Mouse (Mus musculus) granulocyte monocyte progenitor cell, adult 5-6 weeks (primary cell): Measurements from ENCODE around the gene Srpr. TPM values are rescaled to one million over a fixed set of nuclear protein-coding genes. Genes with fewer than 3 reads are reported as not detected.

Experiments used
- ATAC-seq: replicated peaks from 2 replicates; pipeline ENCODE4 v1.8.0; 2016; ENCODE audit warnings: mild to moderate bottlenecking, moderate TSS enrichment, inconsistent platforms; ENCODE audit not compliant: poor library complexity, severe bottlenecking
- total RNA-seq, 2 experiments: library from RNA; stranded (forward) in 1 of 2; stranded (reverse) in 1 of 2; fragments of 200-712, 200-1000 nt in 1 of 2; fragments of >200 nt in 1 of 2; fragmentation: Nextera tagmentation in 1 of 2; gene quantifications; 2 replicates each; pipeline ENCODE4 v1.2.3; 2014 to 2017

The Srpr gene
- total RNA-seq (2014; fragmentation: Nextera tagmentation), result 71.1 and 86.8 TPM in 2 replicates
- total RNA-seq (2017), result 75.6 and 85.4 TPM in 2 replicates

DNA sequence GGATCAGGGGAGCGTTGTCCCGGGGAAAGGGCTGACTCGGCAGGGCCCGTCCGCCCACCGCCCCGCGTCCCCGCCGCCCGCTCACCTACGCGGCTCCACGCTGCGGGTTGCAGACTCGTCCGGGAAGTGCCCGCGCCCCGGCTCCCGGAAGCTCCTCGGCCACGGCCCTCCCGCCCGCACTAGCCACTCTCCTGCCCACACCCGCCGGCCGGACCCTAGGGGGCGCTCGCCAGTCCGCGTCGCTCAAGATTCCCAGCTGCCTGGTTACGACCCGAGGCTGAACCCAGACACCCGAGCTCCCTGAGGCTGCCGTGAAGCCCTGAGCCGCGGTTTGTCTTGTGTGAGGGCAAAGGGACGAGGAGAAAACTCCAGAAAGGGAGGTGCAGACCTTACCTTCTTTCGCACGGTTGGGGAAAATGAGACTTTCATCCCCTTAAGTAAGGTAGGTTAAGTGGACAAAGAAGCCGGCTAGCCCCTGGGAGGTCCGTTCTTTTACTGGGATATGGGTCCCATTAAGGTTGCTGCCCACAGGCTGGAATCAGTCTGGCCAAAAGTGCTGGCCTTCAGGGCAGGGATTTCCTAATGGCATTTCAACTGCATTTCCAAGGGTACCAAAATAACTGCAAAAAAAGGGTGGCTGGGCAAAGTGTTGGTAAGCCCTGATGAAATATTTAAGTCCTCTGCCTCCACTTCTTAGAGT, at the start of gene Srpr, which contains the start of gene Tirap:
TSS of gene Srpr (plus strand) at position 404 of the 700 bp plus-strand sequence.
TSS of gene Tirap (minus strand) at position 520 of the 700 bp plus-strand sequence.
- ATAC-seq, result peak; percentile 97

GRCm38 (mm10) chr9:35152923-35153322, 47.1 kb upstream of the Srpr start:
- ATAC-seq, result no peak

- no peak for ATAC-seq
Measured at GRCm38 (mm10) chr9:35156002-35156710, 43.8 kb upstream of the Srpr start.

GRCm38 (mm10) chr9:35156862-35157261, 43.1 kb upstream of the Srpr start:
- no peak for ATAC-seq

GRCm38 (mm10) chr9:35158477-35158876, 41.5 kb upstream of the Srpr start:
- ATAC-seq, result no peak

DNA sequence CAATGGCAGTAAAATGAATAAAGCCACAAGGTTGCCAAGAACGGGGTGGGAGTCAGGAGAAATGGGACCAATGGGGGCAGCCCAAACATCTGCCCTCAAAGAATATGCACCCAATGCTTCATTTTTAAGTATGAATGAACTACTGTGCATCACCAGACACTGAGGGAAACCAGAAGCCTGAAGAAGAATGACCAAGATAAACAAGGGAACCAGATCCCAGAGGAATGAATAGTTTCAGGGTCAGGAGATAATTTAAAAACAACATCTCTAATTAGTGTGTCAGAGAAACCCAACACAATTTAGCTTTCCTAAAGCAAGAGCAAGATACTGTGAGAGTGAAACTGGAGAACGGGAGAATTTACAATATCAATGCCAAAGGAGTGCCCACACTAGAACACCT, 39.3 kb upstream of the Srpr start:
- no peak for ATAC-seq

- ATAC-seq, result no peak
Measured at GRCm38 (mm10) chr9:35161721-35162120, 38.3 kb upstream of the Srpr start.

- ATAC-seq, result no peak
Measured at GRCm38 (mm10) chr9:35163011-35163690, 36.8 kb upstream of the Srpr start.

- ATAC-seq, result no peak
Measured at GRCm38 (mm10) chr9:35164142-35164874, 35.7 kb upstream of the Srpr start.

GRCm38 (mm10) chr9:35166144-35166797, 33.7 kb upstream of the Srpr start:
- ATAC-seq, result peak; percentile 90

GRCm38 (mm10) chr9:35166798-35167635, 33.0 kb upstream of the Srpr start:
- no peak for ATAC-seq

DNA sequence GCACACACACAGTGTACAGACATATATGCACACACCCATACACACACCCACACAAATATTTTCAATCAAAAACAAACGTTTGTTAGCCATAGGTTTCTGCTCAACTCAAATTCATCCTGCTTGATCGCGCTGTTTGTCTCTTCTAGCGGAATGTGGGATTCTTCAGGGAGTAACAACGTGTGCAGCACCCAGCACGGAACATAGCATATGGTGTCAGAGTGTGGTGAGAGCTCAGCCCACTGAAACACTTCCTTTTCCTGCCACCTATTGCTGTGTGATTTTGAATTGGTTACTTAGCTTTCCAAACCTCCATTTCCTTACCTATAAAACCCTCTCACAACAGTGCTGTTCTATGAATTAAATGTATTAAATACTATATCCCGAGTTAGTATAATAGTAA, 29.9 kb upstream of the Srpr start:
- ATAC-seq, result no peak

GRCm38 (mm10) chr9:35173331-35173730, 26.6 kb upstream of the Srpr start:
- ATAC-seq, result no peak

- ATAC-seq, result peak; percentile 97
Measured at GRCm38 (mm10) chr9:35175251-35176123, 24.5 kb upstream of the Srpr start, which contains the start of gene Dcps. Gene Dcps (minus strand): TSS chr9:35176061.

DNA sequence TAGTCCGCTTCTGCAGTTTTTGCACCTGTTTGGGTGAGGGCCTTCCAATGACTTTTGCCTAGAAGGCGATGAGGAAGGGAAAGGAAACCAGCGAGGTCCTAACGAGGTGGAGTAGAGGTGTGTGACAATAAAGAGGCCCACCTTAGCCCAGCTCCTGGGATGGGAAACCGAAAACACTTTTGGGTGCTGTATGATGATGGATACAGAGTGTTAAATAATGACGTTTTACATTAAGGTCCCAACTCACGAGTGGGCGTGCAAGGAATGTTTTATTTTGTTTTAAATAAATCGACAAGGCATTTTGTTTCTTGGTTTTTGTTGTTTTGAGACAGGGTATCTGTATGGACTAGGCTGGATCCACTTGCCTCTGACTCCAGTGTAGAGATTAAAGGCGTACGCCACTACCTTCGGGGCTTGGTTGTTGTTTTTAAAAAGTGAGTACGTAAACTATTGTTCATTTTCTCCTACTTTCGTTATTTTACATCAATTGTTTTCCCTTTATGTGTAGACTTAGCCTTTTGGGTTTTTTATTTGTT, 23.8 kb upstream of the Srpr start:
- no peak for ATAC-seq

DNA sequence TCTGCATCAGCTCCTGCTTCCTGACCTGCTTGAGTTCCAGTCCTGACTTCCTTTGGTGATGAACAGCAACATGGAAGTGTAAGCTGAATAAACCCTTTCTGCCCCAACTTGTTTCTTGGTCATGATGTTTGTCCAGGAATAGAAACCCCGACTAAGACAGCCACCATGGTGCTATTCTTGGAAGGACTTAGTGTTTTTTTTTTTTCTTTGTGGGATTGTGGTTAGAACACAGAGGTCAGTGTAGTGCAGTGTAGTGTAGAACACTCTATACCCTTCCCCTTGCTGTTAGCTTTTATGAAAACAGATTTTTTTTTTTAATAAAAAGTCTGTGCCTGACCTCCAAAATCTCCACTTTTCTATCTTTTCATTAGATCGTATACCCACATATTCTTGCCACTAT, 17.1 kb upstream of the Srpr start:
- peak; percentile 46 for ATAC-seq

DNA sequence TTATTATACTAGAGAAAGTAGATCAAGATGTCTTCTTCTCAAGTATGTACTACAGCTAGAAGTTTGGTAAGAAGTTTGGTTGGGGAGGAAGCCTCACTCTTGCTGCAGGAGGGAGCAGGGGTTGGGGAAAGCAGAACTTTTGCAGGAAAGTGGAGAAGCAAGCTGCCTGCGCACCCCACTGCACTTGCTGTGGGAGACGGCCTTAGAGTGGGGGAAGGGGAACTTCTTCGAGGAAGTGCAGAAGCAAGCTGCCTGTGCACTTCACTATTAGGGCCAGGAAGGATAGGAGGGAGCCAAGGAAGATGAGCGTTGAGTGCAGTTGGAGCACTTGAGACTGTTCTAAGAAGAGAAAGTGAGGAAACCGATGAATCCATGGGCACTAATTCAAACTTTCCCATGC, 16.6 kb upstream of the Srpr start:
- ATAC-seq, result peak; percentile 92

DNA sequence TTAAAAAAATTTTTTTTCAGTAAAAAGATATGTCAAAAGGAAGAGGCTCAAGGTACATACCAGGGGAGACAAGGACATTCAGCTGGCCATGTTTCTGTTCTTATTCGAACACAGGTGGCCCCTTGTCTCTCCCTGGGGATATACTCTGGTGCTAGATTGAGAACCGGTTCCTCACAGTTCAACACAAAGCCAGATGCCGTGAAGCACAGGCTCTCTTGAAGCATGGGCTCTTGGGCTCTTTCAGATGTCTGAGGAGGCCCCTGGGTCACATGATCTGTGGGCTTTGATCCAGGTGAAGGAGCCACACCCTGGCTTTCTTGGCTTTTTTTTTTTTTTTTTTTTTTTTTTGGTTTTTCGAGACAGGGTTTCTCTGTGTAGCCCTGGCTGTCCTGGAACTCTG, 13.5 kb upstream of the Srpr start:
- no peak for ATAC-seq
